Mouse (Mus musculus): Measurements from ENCODE around the gene Plekha7.

Gene Plekha7

GRCm38 (mm10) chr7:116220103-116220707 is 88.0 kb downstream of the Plekha7 start:
- no peak for DNase-seq

GRCm38 (mm10) chr7:116217747-116218146 is 90.4 kb downstream of the Plekha7 start:
- DNase-seq: no peak

GRCm38 (mm10) chr7:116211904-116212303 is 96.3 kb downstream of the Plekha7 start:
- no peak for DNase-seq

GRCm38 (mm10) chr7:116209926-116210631 is 98.1 kb downstream of the Plekha7 start:
- no peak for DNase-seq

GRCm38 (mm10) chr7:116208880-116209279 is 99.3 kb downstream of the Plekha7 start:
- no peak for DNase-seq

- no peak for DNase-seq
Measured at GRCm38 (mm10) chr7:116206806-116207571, 101.2 kb downstream of the Plekha7 start.

- no peak for DNase-seq
Measured at GRCm38 (mm10) chr7:116205451-116205850, 102.7 kb downstream of the Plekha7 start.

GRCm38 (mm10) chr7:116202033-116202681 is 106.0 kb downstream of the Plekha7 start:
- DNase-seq: no peak

GRCm38 (mm10) chr7:116200951-116201351 is 107.2 kb downstream of the Plekha7 start:
- DNase-seq: no peak

- no peak for DNase-seq
Measured at GRCm38 (mm10) chr7:116200544-116200943, 107.6 kb downstream of the Plekha7 start.

GRCm38 (mm10) chr7:116198902-116199301 is 109.3 kb downstream of the Plekha7 start:
- no peak for DNase-seq

GRCm38 (mm10) chr7:116198407-116198806 is 109.8 kb downstream of the Plekha7 start:
- peak; percentile 52 to 64 for DNase-seq

GRCm38 (mm10) chr7:116196974-116197679 is 111.0 kb downstream of the Plekha7 start:
- DNase-seq: peak in 1 of 2 experiments; percentile 18

- DNase-seq: no peak
Measured at GRCm38 (mm10) chr7:116194996-116195395, 113.2 kb downstream of the Plekha7 start.

GRCm38 (mm10) chr7:116192966-116193365 is 115.2 kb downstream of the Plekha7 start:
- DNase-seq: no peak

GRCm38 (mm10) chr7:116192096-116192595 is 116.0 kb downstream of the Plekha7 start:
- no peak for DNase-seq

- DNase-seq: peak in 1 of 2 experiments; percentile 12
Measured at GRCm38 (mm10) chr7:116191138-116191537, 117.0 kb downstream of the Plekha7 start.

- DNase-seq: no peak
Measured at GRCm38 (mm10) chr7:116189708-116190107, 118.5 kb downstream of the Plekha7 start.

GRCm38 (mm10) chr7:116188391-116188790 is 119.8 kb downstream of the Plekha7 start:
- DNase-seq: no peak

- no peak for DNase-seq
Measured at GRCm38 (mm10) chr7:116187521-116187920, 120.7 kb downstream of the Plekha7 start.

- no peak for DNase-seq
Measured at GRCm38 (mm10) chr7:116186847-116187246, 121.3 kb downstream of the Plekha7 start.

GRCm38 (mm10) chr7:116186156-116186555 is 122.0 kb downstream of the Plekha7 start:
- no peak for DNase-seq
